Mouse (Mus musculus) duodenum, adult 2 months (tissue): Measurements from ENCODE around the gene Kif21a. TPM values are rescaled to one million over a fixed set of nuclear protein-coding genes. Genes with fewer than 3 reads are reported as not detected.

Experiments used
- polyA plus RNA-seq: library from polyadenylated mRNA; depleted of rRNA; stranded (reverse); fragments of >200 nt; gene quantifications from 2 replicates; pipeline ENCODE4 v1.2.3, GENCODE M21; 2012; ENCODE audit warnings: low replicate concordance; rRNA removed

The Kif21a gene
- polyA plus RNA-seq = 0.84 and 1.1 TPM in 2 replicates

GRCm38 (mm10) chr15:91049496-91050441, at the start of gene Kif21a:
TSS of gene Kif21a (minus strand) at chr15:91049948.

Other genes with a start within 250 kb of the Kif21a start
- 0.04 TPM in 1 of 2 replicates, not detected in the other for gene Abcd2, start 141.9 kb upstream of the Kif21a start, polyA plus RNA-seq
- not detected in 2 replicates for gene CN725425, start 149.5 kb upstream of the Kif21a start, polyA plus RNA-seq